Mouse (Mus musculus): ENCODE measurements around the gene Atp1b2. TPM values are rescaled to one million over a fixed set of nuclear protein-coding genes. Genes with fewer than 3 reads are reported as not detected.
"Not testable (repeated sequence)": the region's sequence is repeated elsewhere in the genome, so short reads cannot be mapped to it uniquely, and the experiment has no call there.

Gene Atp1b2
- 29.5 and 30.4 TPM in 2 replicates for polyA plus RNA-seq (2015; fragmentation: Nextera tagmentation; extraction: Ambion mirVana)

GRCm38 (mm10) chr11:69605726-69606490 is at the start of gene Atp1b2:
Gene Atp1b2, minus strand, starts transcription at chr11:69605942.
- Histone ChIP-seq H3K4me3 (peak within 1 kb of the TSS; percentile 71), H3K4me1 (replicated peaks) (peaks cover 26% of the 10 kb centered on the region), H3K9ac (peak within 1 kb of the TSS; percentile 89), H3K4me2 (peak within 1 kb of the TSS; percentile 99), H3K36me3 (peaks cover 15% of the 10 kb centered on the region), H3K27ac (replicated peaks) (peak within 1 kb of the TSS; percentile 70), H3K9me3 (no peaks in the 10 kb centered on the region), H3K27me3 (peaks cover 5% of the 10 kb centered on the region; the same call in 1 of the 2 replicates)
- WGBS, result 2% methylated on average over 29 of the region's 32 CpGs
- peak; percentile 89 for ATAC-seq (ENCODE audit: low read depth)

- Histone ChIP-seq H3K9me3 (no peaks in the 10 kb centered on the region), H3K4me1 (replicated peaks) (peaks cover 20% of the 10 kb centered on the region), H3K9ac (0 out of 2 replicates have a peak overlapping the region, but pooled peaks have one; percentile 52), H3K27ac (replicated peaks) (0 out of 2 replicates have a peak overlapping the region, but pooled peaks have one; percentile 2), H3K4me2 (no peak overlapping the region), H3K4me3 (no peak overlapping the region), H3K27me3 (no peaks in the 10 kb centered on the region), H3K36me3 (peaks cover 89% of the 10 kb centered on the region)
- ATAC-seq (ENCODE audit: low read depth), result no peak
- WGBS, result 48% methylated on average over 9 of the region's 9 CpGs
These were observed 49.0 kb upstream of the Atp1b2 start for GRCm38 (mm10) chr11:69654760-69655159.

- Histone ChIP-seq H3K36me3 (peaks cover 90% of the 10 kb centered on the region), H3K9ac (no peak overlapping the region), H3K27me3 (no peaks in the 10 kb centered on the region), H3K4me3 (no peak overlapping the region), H3K27ac (replicated peaks) (no peak overlapping the region), H3K4me1 (replicated peaks) (peaks cover 20% of the 10 kb centered on the region), H3K4me2 (no peak overlapping the region), H3K9me3 (no peaks in the 10 kb centered on the region)
- no peak for ATAC-seq (ENCODE audit: low read depth)
- 79% methylated on average over 5 of the region's 5 CpGs for WGBS
These were observed 47.7 kb upstream of the Atp1b2 start for GRCm38 (mm10) chr11:69653399-69653798.

GRCm38 (mm10) chr11:69645860-69646259 is 40.1 kb upstream of the Atp1b2 start:
- Histone ChIP-seq H3K9ac (no peak overlapping the region), H3K9me3 (no peaks in the 10 kb centered on the region), H3K4me2 (no peak overlapping the region), H3K4me1 (replicated peaks) (no peaks in the 10 kb centered on the region), H3K27ac (replicated peaks) (no peak overlapping the region), H3K27me3 (no peaks in the 10 kb centered on the region), H3K4me3 (no peak overlapping the region), H3K36me3 (peaks cover 99% of the 10 kb centered on the region)
- no peak for ATAC-seq (ENCODE audit: low read depth)
- WGBS, result 93% methylated on average over 5 of the region's 5 CpGs

- Histone ChIP-seq H3K4me3 (no peak overlapping the region; the same call in 1 of the 2 replicates), H3K36me3 (peaks cover 33% of the 10 kb centered on the region), H3K27me3 (no peaks in the 10 kb centered on the region), H3K4me1 (replicated peaks) (peaks cover 41% of the 10 kb centered on the region), H3K27ac (replicated peaks) (no peak overlapping the region), H3K9ac (0 out of 2 replicates have a peak overlapping the region, but pooled peaks have one; percentile 38), H3K4me2 (peak overlapping the region; percentile 83), H3K9me3 (no peaks in the 10 kb centered on the region)
- no peak for ATAC-seq (ENCODE audit: low read depth)
- 89% methylated on average over 3 of the region's 3 CpGs for WGBS
These were observed 29.7 kb upstream of the Atp1b2 start for GRCm38 (mm10) chr11:69635471-69635870.

GRCm38 (mm10) chr11:69633128-69633866 is 27.6 kb upstream of the Atp1b2 start:
- Histone ChIP-seq H3K36me3 (peaks cover 15% of the 10 kb centered on the region), H3K9ac (peak overlapping the region; percentile 99), H3K27ac (replicated peaks) (peak overlapping the region; percentile 97), H3K4me1 (replicated peaks) (peaks cover 41% of the 10 kb centered on the region), H3K9me3 (no peaks in the 10 kb centered on the region), H3K27me3 (no peaks in the 10 kb centered on the region), H3K4me2 (peak overlapping the region; percentile 83), H3K4me3 (peak overlapping the region; percentile 99)
- ATAC-seq (ENCODE audit: low read depth), result peak; percentile 59
- 1% methylated on average over 48 of the region's 50 CpGs for WGBS

GRCm38 (mm10) chr11:69632284-69633089 is 26.7 kb upstream of the Atp1b2 start, which contains the start of gene Fxr2:
Gene Fxr2, plus strand, starts transcription at chr11:69632990.
- WGBS, result 0% methylated on average over 41 of the region's 56 CpGs
- Histone ChIP-seq H3K27ac (replicated peaks) (peak within 1 kb of the TSS; percentile 97), H3K4me3 (peak within 1 kb of the TSS; percentile 99), H3K4me1 (replicated peaks) (peaks cover 41% of the 10 kb centered on the region), H3K27me3 (no peaks in the 10 kb centered on the region), H3K9ac (peak within 1 kb of the TSS; percentile 99), H3K9me3 (no peaks in the 10 kb centered on the region), H3K36me3 (peaks cover 9% of the 10 kb centered on the region), H3K4me2 (peak within 1 kb of the TSS; percentile 83)
- peak; percentile 99 for ATAC-seq (ENCODE audit: low read depth)

- Histone ChIP-seq H3K4me1 (replicated peaks) (peaks cover 18% of the 10 kb centered on the region), H3K36me3 (no peaks in the 10 kb centered on the region), H3K4me2 (no peak overlapping the region), H3K27ac (replicated peaks) (no peak overlapping the region), H3K9me3 (no peaks in the 10 kb centered on the region), H3K27me3 (no peaks in the 10 kb centered on the region), H3K9ac (no peak overlapping the region), H3K4me3 (no peak overlapping the region)
- no peak for ATAC-seq (ENCODE audit: low read depth)
- WGBS, result 70% methylated on average over 1 of the region's 1 CpGs
These were observed 24.1 kb upstream of the Atp1b2 start for GRCm38 (mm10) chr11:69629802-69630201.

- ATAC-seq (ENCODE audit: low read depth), result no peak
- H3K36me3 ChIP-seq, result no peaks in the 10 kb centered on the region
- H3K4me2 ChIP-seq, result no peak overlapping the region
- no peak overlapping the region for H3K4me3 ChIP-seq
- H3K9ac ChIP-seq, result no peak overlapping the region
- no peaks in the 10 kb centered on the region for H3K9me3 ChIP-seq
- 32% methylated on average over 6 of the region's 6 CpGs for WGBS
- no peak overlapping the region for H3K27ac ChIP-seq (replicated peaks)
- H3K4me1 ChIP-seq (replicated peaks), result peaks cover 6% of the 10 kb centered on the region; the same call in 1 of the 2 replicates
- H3K27me3 ChIP-seq, result no peaks in the 10 kb centered on the region
These were observed 22.5 kb upstream of the Atp1b2 start for GRCm38 (mm10) chr11:69628286-69628685.

GRCm38 (mm10) chr11:69624339-69624738 is 18.6 kb upstream of the Atp1b2 start:
- 88% methylated on average over 2 of the region's 2 CpGs for WGBS
- H3K27me3 ChIP-seq; H3K27ac ChIP-seq (replicated peaks); H3K9me3 ChIP-seq; H3K36me3 ChIP-seq; H3K4me3 ChIP-seq; ATAC-seq (ENCODE audit: low read depth); H3K9ac ChIP-seq; H3K4me2 ChIP-seq: not testable (repeated sequence)
- peaks cover 11% of the 10 kb centered on the region for H3K4me1 ChIP-seq (replicated peaks)

GRCm38 (mm10) chr11:69623006-69623405 is 17.3 kb upstream of the Atp1b2 start:
- no peaks in the 10 kb centered on the region for H3K36me3 ChIP-seq
- peak overlapping the region; percentile 80 for H3K9ac ChIP-seq
- no peak for ATAC-seq (ENCODE audit: low read depth)
- H3K4me3 ChIP-seq, result peak overlapping the region; percentile 52
- no peaks in the 10 kb centered on the region for H3K9me3 ChIP-seq
- H3K4me2 ChIP-seq, result peak overlapping the region; percentile 82
- peaks cover 11% of the 10 kb centered on the region for H3K4me1 ChIP-seq (replicated peaks)
- H3K27ac ChIP-seq (replicated peaks), result no peak overlapping the region
- WGBS, result 58% methylated on average over 4 of the region's 4 CpGs
- H3K27me3 ChIP-seq, result no peaks in the 10 kb centered on the region
